Mouse (Mus musculus) left cerebral cortex, postnatal 36 days (tissue): ENCODE data around the gene Tmed6. TPM values are rescaled to one million over a fixed set of nuclear protein-coding genes. Genes with fewer than 3 reads are reported as not detected.
"Not testable (repeated sequence)": the region's sequence is repeated elsewhere in the genome, so short reads cannot be mapped to it uniquely, and the experiment has no call there.

ENCODE experiments used
- DNase-seq, 2 experiments: peaks; one replicate each; pipeline ENCODE4 v3.0.0; 2021 to 2022; ENCODE audit warnings: low spot score in 2 of 2, mixed read lengths in 1 of 2
- intact Hi-C: fragments of 180-260 bp; cut with DNase I; formaldehyde crosslinking; loops from one replicate; pipeline ENCODE4 v1.15.1; 2025
- total RNA-seq, 2 experiments: library from RNA; stranded (reverse); gene quantifications; 2 replicates each; pipeline ENCODE4 v1.2.3; 2021

Gene Tmed6
- total RNA-seq, 2 experiments from 2014 or later: not detected

- intact Hi-C loops: no loop called here
- DNase-seq: no peak
Measured at GRCm38 (mm10) chr8:107085358-107085757, 19.9 kb upstream of the Tmed6 start.

GRCm38 (mm10) chr8:107076239-107076888 is 10.9 kb upstream of the Tmed6 start:
- DNase-seq: no peak

GRCm38 (mm10) chr8:107074128-107074527 is 8.7 kb upstream of the Tmed6 start:
- intact Hi-C loops: no loop called here
- DNase-seq: no peak

More at GRCm38 (mm10) chr8:107076239-107076888, 10.9 kb upstream of the Tmed6 start:
- intact Hi-C loops: no loop called here

- DNase-seq: no peak
- intact Hi-C loops: no loop called here
Measured at GRCm38 (mm10) chr8:107073706-107074105, 8.3 kb upstream of the Tmed6 start.

GRCm38 (mm10) chr8:107062613-107063012 is 2.8 kb downstream of the Tmed6 start:
- intact Hi-C loops: no loop called here
- DNase-seq: no peak

GRCm38 (mm10) chr8:107056973-107057369 is 8.5 kb downstream of the Tmed6 start:
- DNase-seq: no peak
- intact Hi-C loops: loop anchor here (2.0 kb wide), 1 partner anchor 38 kb away; no protein-coding TSS in a partner anchor

- peak; percentile 97 for DNase-seq
- intact Hi-C loops: loop anchor here (2.0 kb wide), 1 partner anchor 38 kb away; no protein-coding TSS in a partner anchor
Measured at GRCm38 (mm10) chr8:107056076-107056972, 9.1 kb downstream of the Tmed6 start, which contains the start of the genes Cog8 and Nip7. TSS of gene Cog8 (minus strand) at chr8:107056689. TSS of gene Nip7 (plus strand) at chr8:107056877.

GRCm38 (mm10) chr8:107052046-107052445 is 13.4 kb downstream of the Tmed6 start:
- intact Hi-C loops: no loop called here

GRCm38 (mm10) chr8:107049480-107049879 is 16.0 kb downstream of the Tmed6 start:
- intact Hi-C loops: no loop called here
- no peak for DNase-seq

More at GRCm38 (mm10) chr8:107052046-107052445, 13.4 kb downstream of the Tmed6 start:
- no peak for DNase-seq

- DNase-seq: peak; percentile 88 to 90
- intact Hi-C loops: no loop called here
Measured at GRCm38 (mm10) chr8:107048061-107048941, 17.1 kb downstream of the Tmed6 start, which contains the start of gene Pdf. TSS of gene Pdf (minus strand) at chr8:107048614.

GRCm38 (mm10) chr8:107046976-107047375 is 18.5 kb downstream of the Tmed6 start:
- intact Hi-C loops: no loop called here
- no peak for DNase-seq

- intact Hi-C loops: no loop called here
- DNase-seq: no peak
Measured at GRCm38 (mm10) chr8:107045478-107045877, 20.0 kb downstream of the Tmed6 start.

GRCm38 (mm10) chr8:107040632-107041031 is 24.8 kb downstream of the Tmed6 start:
- no peak for DNase-seq
- intact Hi-C loops: no loop called here

- no peak for DNase-seq
- intact Hi-C loops: loop anchor here (10.0 kb wide), 1 partner anchor 352 kb away; the partner anchor contains the start of gene Tango6
Measured at GRCm38 (mm10) chr8:107036626-107037025, 28.8 kb downstream of the Tmed6 start.

- no peak for DNase-seq
- intact Hi-C loops: loop anchor here (10.0 kb wide), 1 partner anchor 351 kb away; the partner anchor contains the start of gene Tango6
Measured at GRCm38 (mm10) chr8:107035641-107036040, 29.8 kb downstream of the Tmed6 start.

- intact Hi-C loops: loop anchor here (10.0 kb wide), 1 partner anchor 349 kb away; the partner anchor contains the start of gene Tango6
- DNase-seq: not testable (repeated sequence)
Measured at GRCm38 (mm10) chr8:107033609-107034008, 31.8 kb downstream of the Tmed6 start.

- intact Hi-C loops: loop anchor here (10.0 kb wide), 1 partner anchor 347 kb away; the partner anchor contains the start of gene Tango6
- no peak for DNase-seq
Measured at GRCm38 (mm10) chr8:107031577-107032090, 33.8 kb downstream of the Tmed6 start.

GRCm38 (mm10) chr8:107030650-107031576 is 34.5 kb downstream of the Tmed6 start, which contains the start of gene Vps4a:
TSS of gene Vps4a (plus strand) at chr8:107031222.
- intact Hi-C loops: loop anchor here (10.0 kb wide), 1 partner anchor 346 kb away; the partner anchor contains the start of gene Tango6
- DNase-seq: peak; percentile 93 to 96
